Mouse (Mus musculus): Measurements from ENCODE around the gene Emc9. TPM values are rescaled to one million over a fixed set of nuclear protein-coding genes. Genes with fewer than 3 reads are reported as not detected.

Gene Emc9
- polyA plus RNA-seq, 1 experiment from 2014 or later, result 9.7 TPM

DNA sequence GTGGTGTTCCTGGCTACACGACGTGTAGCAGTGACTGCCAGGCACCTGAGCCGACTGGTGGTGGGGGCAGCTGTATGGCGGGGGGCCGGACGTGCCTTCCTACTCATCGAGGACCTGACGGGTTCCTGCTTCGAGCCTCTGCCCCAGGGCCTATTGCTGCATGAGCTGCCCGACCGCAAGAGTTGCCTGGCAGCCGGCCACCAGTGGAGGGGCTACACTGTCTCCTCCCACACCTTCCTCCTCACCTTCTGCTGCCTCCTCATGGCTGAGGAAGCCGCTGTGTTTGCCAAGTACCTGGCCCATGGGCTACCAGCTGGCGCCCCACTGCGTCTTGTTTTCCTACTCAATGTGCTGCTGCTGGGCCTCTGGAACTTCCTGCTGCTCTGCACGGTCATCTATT, 8.7 kb downstream of the Emc9 start:
- peak overlapping the region; percentile 23; the same call in 1 of the 2 replicates for H3K4me3 ChIP-seq (replicated peaks)
- no peak for ATAC-seq (ENCODE audit: insufficient number of reproducible peaks, low FRiP score, low TSS enrichment, low read depth)

DNA sequence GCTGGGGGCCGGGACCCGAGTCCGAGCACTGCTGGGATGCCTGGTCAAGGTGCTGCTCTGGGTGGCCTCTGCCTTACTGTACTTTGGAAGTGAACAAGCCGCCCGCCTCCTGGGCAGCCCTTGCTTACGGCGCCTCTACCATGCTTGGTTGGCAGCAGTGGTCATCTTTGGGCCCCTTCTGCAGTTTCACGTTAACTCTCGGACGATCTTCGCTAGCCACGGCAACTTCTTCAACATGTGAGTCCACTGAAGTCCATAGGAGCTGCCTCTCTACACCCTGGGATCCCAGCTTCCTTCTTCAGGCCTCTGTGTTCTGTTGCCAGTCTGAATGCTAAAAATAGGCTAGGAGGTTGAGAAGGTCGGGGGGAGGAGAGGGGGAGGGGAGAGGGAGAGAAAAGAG, 9.4 kb downstream of the Emc9 start:
- no peaks in the 10 kb centered on the region for H3K27me3 ChIP-seq
- H3K4me2 ChIP-seq (replicated peaks), result no peak overlapping the region; the same call in 1 of the 2 replicates
- no peaks in the 10 kb centered on the region for H3K9me3 ChIP-seq (replicated peaks)
- H3K36me3 ChIP-seq, result peaks cover 10% of the 10 kb centered on the region; the same call in 1 of the 2 replicates
- 69% methylated on average over 13 of the region's 13 CpGs for WGBS
- H3K9ac ChIP-seq, result no peak overlapping the region
- peak overlapping the region; percentile 23 for H3K4me3 ChIP-seq (replicated peaks)
- H3K27ac ChIP-seq (replicated peaks), result 0 out of 2 replicates have a peak overlapping the region, but pooled peaks have one; percentile 28
- H3K4me1 ChIP-seq, result 0 out of 2 replicates have a peak, but pooled peaks cover 19% of the 10 kb centered on the region
- no peak for ATAC-seq (ENCODE audit: insufficient number of reproducible peaks, low FRiP score, low TSS enrichment, low read depth)

More for the DNA sequence above, 8.7 kb downstream of the Emc9 start:
- 57% methylated on average over 16 of the region's 16 CpGs for whole genome bisulfite sequencing
- Histone ChIP-seq H3K9ac (no peak overlapping the region), H3K9me3 (replicated peaks) (no peaks in the 10 kb centered on the region), H3K4me1 (0 out of 2 replicates have a peak, but pooled peaks cover 19% of the 10 kb centered on the region), H3K27me3 (no peaks in the 10 kb centered on the region), H3K27ac (replicated peaks) (no peak overlapping the region), H3K4me2 (replicated peaks) (no peak overlapping the region; the same call in 1 of the 2 replicates), H3K36me3 (peaks cover 17% of the 10 kb centered on the region; the same call in 1 of the 2 replicates)

DNA sequence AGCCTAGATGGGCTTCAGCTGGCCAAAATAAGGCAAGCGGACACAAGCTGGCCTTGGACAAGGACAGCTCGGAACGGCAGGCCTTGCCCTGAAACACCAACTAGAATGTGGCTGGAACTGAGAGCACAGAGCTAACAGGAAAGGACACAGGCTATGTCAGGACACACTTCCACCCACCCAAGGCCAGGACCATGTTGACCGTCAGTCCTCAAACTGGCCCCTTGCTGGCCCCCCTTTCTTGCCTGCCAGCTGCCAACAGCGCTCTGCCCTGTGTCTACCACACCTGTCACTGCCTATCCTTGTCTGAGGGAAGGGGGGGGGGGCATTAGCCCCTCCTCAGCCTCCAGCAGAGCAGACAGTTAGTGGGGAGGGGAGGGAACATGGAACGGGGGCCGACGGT, 9.8 kb downstream of the Emc9 start, which contains the start of gene Fitm1:
Fitm1 (plus strand) TSS at position 316 of the 400 bp plus-strand sequence.
- H3K4me3 ChIP-seq (replicated peaks), result peak within 1 kb of the TSS; percentile 23
- no peak within 1 kb of the TSS for H3K9ac ChIP-seq
- 72% methylated on average over 8 of the region's 8 CpGs for WGBS
- H3K4me2 ChIP-seq (replicated peaks), result no peak within 1 kb of the TSS; the same call in 1 of the 2 replicates
- no peaks in the 10 kb centered on the region for H3K27me3 ChIP-seq
- peaks cover 8% of the 10 kb centered on the region; the same call in 1 of the 2 replicates for H3K36me3 ChIP-seq
- ATAC-seq (ENCODE audit: insufficient number of reproducible peaks, low FRiP score, low TSS enrichment, low read depth), result peak; percentile 27; the same call in 1 of the 2 replicates
- 0 out of 2 replicates have a peak, but pooled peaks cover 19% of the 10 kb centered on the region for H3K4me1 ChIP-seq
- no peaks in the 10 kb centered on the region for H3K9me3 ChIP-seq (replicated peaks)
- 0 out of 2 replicates have a peak within 1 kb of the TSS, but pooled peaks have one; percentile 28 for H3K27ac ChIP-seq (replicated peaks)

DNA sequence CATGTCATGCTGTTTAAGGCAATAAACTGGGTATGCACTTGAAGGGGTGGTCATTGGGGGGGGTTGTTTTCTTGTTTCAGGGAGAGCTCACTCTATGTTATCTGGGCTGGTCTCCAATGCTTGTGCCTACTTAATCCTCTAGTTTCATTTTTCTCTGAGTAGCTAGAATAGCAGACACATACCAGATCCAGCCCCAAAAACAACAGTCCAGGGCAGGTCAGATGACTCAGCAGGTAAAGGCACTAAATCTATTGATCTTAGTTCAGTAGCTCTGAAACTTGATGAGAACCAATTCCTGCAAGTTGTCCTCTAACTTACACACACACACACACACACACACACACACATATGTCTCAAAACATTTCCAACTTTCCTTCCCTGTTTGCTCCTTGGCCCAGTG, 13.3 kb downstream of the Emc9 start:
- Histone ChIP-seq H3K27me3 (no peaks in the 10 kb centered on the region), H3K36me3 (peaks cover 33% of the 10 kb centered on the region), H3K4me3 (replicated peaks) (no peak overlapping the region), H3K27ac (replicated peaks) (no peak overlapping the region), H3K9ac (no peak overlapping the region), H3K4me1 (0 out of 2 replicates have a peak, but pooled peaks cover 7% of the 10 kb centered on the region), H3K4me2 (replicated peaks) (no peak overlapping the region), H3K9me3 (replicated peaks) (no peaks in the 10 kb centered on the region)
- ATAC-seq (ENCODE audit: insufficient number of reproducible peaks, low FRiP score, low TSS enrichment, low read depth), result no peak

DNA sequence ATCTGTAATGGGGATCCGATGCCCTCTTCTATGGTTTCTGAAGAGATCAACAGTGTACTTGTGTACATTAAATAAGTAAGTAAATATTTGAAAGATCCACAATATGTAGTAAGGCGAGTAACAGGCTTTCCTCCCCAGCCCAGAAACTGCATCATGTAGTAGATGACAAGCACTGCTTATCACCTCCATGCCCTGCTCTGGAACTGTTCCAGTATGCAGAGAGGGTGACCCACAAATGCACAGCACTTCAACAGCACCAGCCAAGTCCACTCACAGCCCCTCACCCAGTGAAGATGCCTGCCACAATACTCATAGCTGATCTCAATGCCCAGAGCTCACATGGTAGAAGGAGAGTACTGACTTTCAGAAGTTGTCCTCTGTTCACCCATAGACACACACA, 14.5 kb downstream of the Emc9 start:
- ATAC-seq (ENCODE audit: insufficient number of reproducible peaks, low FRiP score, low TSS enrichment, low read depth), result no peak
- no peak overlapping the region for H3K27ac ChIP-seq (replicated peaks)
- 92% methylated on average over 2 of the region's 2 CpGs for WGBS
- H3K4me1 ChIP-seq, result 0 out of 2 replicates have a peak, but pooled peaks cover 3% of the 10 kb centered on the region
- H3K27me3 ChIP-seq, result no peaks in the 10 kb centered on the region
- H3K4me3 ChIP-seq (replicated peaks), result no peak overlapping the region
- no peaks in the 10 kb centered on the region for H3K9me3 ChIP-seq (replicated peaks)
- H3K36me3 ChIP-seq, result peaks cover 45% of the 10 kb centered on the region
- H3K4me2 ChIP-seq (replicated peaks), result no peak overlapping the region
- H3K9ac ChIP-seq, result no peak overlapping the region

DNA sequence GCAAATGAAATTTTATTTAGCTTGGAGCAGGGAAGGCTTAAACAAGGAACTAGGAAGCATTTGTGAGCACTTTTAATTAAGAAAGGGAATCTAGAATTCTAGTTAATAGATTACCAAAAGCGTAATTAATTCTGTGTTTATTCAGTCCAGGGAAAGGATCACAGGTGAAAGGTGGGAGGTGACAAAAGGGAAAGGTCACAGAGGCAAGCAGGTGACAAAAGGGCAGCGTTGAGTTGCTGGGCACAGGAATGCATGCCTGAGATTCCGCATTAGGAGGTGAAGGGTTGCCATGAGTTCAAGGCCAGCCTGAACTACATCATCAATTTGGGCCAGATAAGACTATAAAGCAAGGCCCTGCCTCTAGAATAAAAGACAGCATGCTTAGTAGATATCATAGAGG, 17.6 kb downstream of the Emc9 start:
- Histone ChIP-seq H3K4me1 (no peaks in the 10 kb centered on the region), H3K4me2 (replicated peaks) (no peak overlapping the region), H3K9me3 (replicated peaks) (no peaks in the 10 kb centered on the region), H3K4me3 (replicated peaks) (no peak overlapping the region), H3K36me3 (peaks cover 73% of the 10 kb centered on the region), H3K27me3 (no peaks in the 10 kb centered on the region), H3K27ac (replicated peaks) (no peak overlapping the region), H3K9ac (no peak overlapping the region)
- WGBS, result 83% methylated on average over 3 of the region's 3 CpGs
- no peak for ATAC-seq (ENCODE audit: insufficient number of reproducible peaks, low FRiP score, low TSS enrichment, low read depth)

DNA sequence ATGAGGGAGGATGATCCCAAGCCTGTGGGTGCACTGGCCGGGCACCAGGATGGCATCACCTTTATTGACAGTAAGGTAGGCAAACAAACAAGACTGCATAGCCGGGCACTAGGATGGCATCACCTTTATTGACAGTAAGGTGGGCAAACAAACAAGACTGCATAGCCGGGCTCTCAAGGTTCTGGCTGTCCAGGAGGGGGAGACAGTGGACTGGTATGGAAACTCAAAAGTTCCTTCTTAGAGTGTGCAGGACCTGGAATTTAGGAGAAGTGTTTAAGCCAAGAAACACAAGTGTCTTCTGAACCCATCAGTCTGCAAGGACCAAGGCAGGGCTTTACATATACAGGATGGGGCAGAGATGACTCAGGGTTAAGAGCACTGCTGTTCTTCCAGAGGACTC, 19.4 kb downstream of the Emc9 start:
- no peak for ATAC-seq (ENCODE audit: insufficient number of reproducible peaks, low FRiP score, low TSS enrichment, low read depth)
- peaks cover 73% of the 10 kb centered on the region for H3K36me3 ChIP-seq
- no peaks in the 10 kb centered on the region for H3K27me3 ChIP-seq
- H3K9ac ChIP-seq, result no peak overlapping the region
- WGBS, result 84% methylated on average over 3 of the region's 3 CpGs
- H3K4me3 ChIP-seq (replicated peaks), result no peak overlapping the region
- H3K4me2 ChIP-seq (replicated peaks), result no peak overlapping the region
- no peaks in the 10 kb centered on the region for H3K9me3 ChIP-seq (replicated peaks)
- no peak overlapping the region for H3K27ac ChIP-seq (replicated peaks)
- H3K4me1 ChIP-seq, result peaks cover 14% of the 10 kb centered on the region

DNA sequence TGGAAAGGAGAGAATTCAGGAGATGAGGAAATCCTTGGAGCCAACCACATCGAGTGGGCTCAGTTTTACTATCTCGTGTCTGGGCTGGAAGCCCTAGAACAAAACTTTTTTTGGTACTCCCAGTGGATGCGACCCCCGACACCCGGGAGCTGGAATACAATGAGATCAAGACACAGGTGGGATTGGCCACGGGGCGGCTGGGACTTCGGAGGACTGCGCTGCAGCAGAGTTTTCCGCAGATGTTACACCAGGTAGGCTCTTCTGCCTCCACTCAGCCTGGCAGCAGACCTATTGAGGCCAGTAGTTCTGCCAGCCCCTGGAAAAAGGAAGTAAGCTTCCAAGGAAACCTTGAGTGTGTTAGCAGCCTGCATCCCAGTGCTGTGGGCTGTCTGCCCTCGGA, 21.9 kb downstream of the Emc9 start:
- Histone ChIP-seq H3K4me2 (replicated peaks) (no peak overlapping the region), H3K4me1 (peaks cover 14% of the 10 kb centered on the region), H3K9me3 (replicated peaks) (no peaks in the 10 kb centered on the region), H3K4me3 (replicated peaks) (no peak overlapping the region), H3K27me3 (no peaks in the 10 kb centered on the region), H3K27ac (replicated peaks) (no peak overlapping the region), H3K36me3 (peaks cover 55% of the 10 kb centered on the region), H3K9ac (no peak overlapping the region)
- WGBS, result 82% methylated on average over 11 of the region's 11 CpGs
- no peak for ATAC-seq (ENCODE audit: insufficient number of reproducible peaks, low FRiP score, low TSS enrichment, low read depth)

DNA sequence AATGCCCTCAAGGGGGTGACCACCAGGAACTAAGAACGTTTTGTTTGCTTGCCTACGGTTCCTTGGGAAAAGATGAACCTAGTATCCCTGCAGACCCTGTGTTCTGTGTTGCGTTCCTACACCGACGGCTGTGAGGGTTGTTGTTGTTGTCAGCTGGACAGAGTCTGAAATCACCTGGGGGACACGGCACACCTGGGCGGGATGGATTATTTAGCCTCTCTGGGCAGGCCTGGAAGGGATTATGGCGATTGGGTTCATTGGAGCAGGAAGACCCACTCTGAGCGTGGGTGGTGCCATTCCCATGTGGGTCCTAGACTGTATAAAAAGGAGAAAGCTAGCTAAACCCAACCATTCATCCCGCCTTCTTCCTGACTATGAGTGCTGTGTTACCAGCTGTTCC, 23.2 kb downstream of the Emc9 start:
- Histone ChIP-seq H3K9ac (no peak overlapping the region), H3K27ac (replicated peaks) (no peak overlapping the region)
- ATAC-seq (ENCODE audit: insufficient number of reproducible peaks, low FRiP score, low TSS enrichment, low read depth), result no peak

DNA sequence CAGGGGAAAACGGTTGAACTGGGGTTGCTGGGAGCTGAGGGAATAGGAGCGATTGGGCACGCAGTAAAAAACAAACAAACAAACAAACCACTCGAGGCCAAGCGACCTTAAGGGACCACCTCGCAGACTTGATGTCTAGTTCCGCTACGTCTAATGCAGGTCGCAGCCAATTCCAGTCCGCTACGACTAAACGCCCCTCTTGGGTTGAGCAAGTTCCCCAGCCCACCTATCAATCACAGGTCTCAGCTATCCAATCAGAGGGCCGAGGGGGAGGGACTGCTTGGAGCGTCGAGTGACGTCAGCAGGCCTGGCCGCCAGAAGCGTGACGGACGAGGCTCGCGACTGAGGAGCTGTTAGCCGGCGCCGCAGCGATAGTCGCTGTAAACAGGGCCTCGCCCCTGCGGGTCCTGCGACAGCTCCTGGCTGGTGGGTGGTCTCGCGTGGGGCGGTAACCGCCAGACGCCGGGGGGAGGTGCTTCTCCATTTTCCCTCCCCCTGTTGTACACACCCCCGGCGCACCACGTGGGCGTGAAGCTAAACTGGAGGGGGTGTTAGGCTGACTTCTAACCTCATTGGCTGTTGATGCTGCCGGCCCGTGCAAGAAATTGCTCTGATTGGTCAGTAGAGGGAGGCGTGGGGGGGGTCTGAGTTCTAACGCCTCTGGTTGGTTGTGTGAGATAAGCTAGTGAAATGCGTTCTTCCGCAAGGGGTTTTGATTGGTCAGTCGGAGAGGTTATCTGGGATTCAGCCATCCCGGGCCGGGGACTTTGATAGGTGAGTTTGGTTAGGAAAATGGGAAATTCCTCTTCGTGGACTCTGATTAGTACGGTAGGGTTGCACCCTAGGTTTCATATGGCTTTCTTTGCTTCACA, 24.7 kb downstream of the Emc9 start, which contains the start of gene A730061H03Rik:
A730061H03Rik (minus strand) TSS at position 205 of the 872 bp plus-strand sequence.
- H3K27me3 ChIP-seq, result no peaks in the 10 kb centered on the region
- peak within 1 kb of the TSS; percentile 71 for H3K4me3 ChIP-seq (replicated peaks)
- H3K9ac ChIP-seq, result peak within 1 kb of the TSS; percentile 86
- under 1% methylated on average over 51 of the region's 51 CpGs for WGBS
- H3K4me1 ChIP-seq, result peaks cover 14% of the 10 kb centered on the region
- H3K27ac ChIP-seq (replicated peaks), result peak within 1 kb of the TSS; percentile 98
- no peaks in the 10 kb centered on the region for H3K9me3 ChIP-seq (replicated peaks)
- peaks cover 27% of the 10 kb centered on the region for H3K36me3 ChIP-seq
- ATAC-seq (ENCODE audit: insufficient number of reproducible peaks, low FRiP score, low TSS enrichment, low read depth), result peak; percentile 96
- H3K4me2 ChIP-seq (replicated peaks), result peak within 1 kb of the TSS; percentile 83

More for the DNA sequence above, 23.2 kb downstream of the Emc9 start:
- WGBS, result 68% methylated on average over 10 of the region's 10 CpGs
- Histone ChIP-seq H3K4me2 (replicated peaks) (peak overlapping the region; percentile 83; the same call in 1 of the 2 replicates), H3K4me1 (peaks cover 14% of the 10 kb centered on the region), H3K27me3 (no peaks in the 10 kb centered on the region), H3K36me3 (peaks cover 41% of the 10 kb centered on the region), H3K9me3 (replicated peaks) (no peaks in the 10 kb centered on the region), H3K4me3 (replicated peaks) (no peak overlapping the region)

DNA sequence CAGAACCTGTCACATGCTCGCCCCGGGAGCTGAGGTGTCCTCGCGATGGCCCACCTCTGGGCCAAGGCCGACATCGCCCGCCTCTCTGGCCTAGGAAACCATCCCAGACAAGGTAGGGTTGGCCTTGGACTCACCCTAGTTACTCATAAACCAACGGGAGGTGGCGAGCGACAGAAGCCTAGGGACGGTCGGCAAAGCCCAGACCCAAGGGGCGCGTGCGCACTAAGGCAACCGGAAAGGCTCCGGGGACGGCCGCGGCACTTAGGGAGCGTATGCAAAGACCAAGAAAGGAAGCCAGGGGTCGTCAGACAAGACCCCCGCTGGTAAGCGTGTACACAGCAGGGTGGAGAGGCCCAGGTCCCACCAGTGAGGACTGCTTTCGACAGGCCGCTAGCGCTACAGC, 25.3 kb downstream of the Emc9 start, which contains the start of gene Dcaf11:
Dcaf11 (plus strand) TSS at position 208 of the 403 bp plus-strand sequence.
- no peaks in the 10 kb centered on the region for H3K27me3 ChIP-seq
- peak; percentile 79 for ATAC-seq (ENCODE audit: insufficient number of reproducible peaks, low FRiP score, low TSS enrichment, low read depth)
- WGBS, result under 1% methylated on average over 27 of the region's 27 CpGs
- H3K9me3 ChIP-seq (replicated peaks), result no peaks in the 10 kb centered on the region
- peaks cover 14% of the 10 kb centered on the region for H3K4me1 ChIP-seq
- H3K27ac ChIP-seq (replicated peaks), result peak within 1 kb of the TSS; percentile 98
- peaks cover 21% of the 10 kb centered on the region for H3K36me3 ChIP-seq
- peak within 1 kb of the TSS; percentile 86 for H3K9ac ChIP-seq
- peak within 1 kb of the TSS; percentile 71 for H3K4me3 ChIP-seq (replicated peaks)
- H3K4me2 ChIP-seq (replicated peaks), result peak within 1 kb of the TSS; percentile 83

Data from embryonic facial prominence, embryonic 15.5 days (tissue).